Mouse (Mus musculus) midbrain, embryonic 11.5 days (tissue): Measurements from ENCODE around the gene Chid1. TPM values are rescaled to one million over a fixed set of nuclear protein-coding genes. Genes with fewer than 3 reads are reported as not detected.
A peak's percentile ranks its signal among the peaks of the same experiment; 100 is the strongest.
"Not testable (repeated sequence)": the region's sequence is repeated elsewhere in the genome, so short reads cannot be mapped to it uniquely, and the experiment has no call there.

Experiments used
- ATAC-seq: fragments of 200-750 bp; cut with Nextera tagmentation; 2 replicates; pipeline ENCODE4 v1.8.0; 2017; ENCODE audit warnings: moderate TSS enrichment, moderate library complexity; ENCODE audit not compliant: low FRiP score
- DNase-seq: peaks from one replicate; pipeline ENCODE4 v3.0.0; 2015; ENCODE audit warnings: low spot score; ENCODE audit errors: missing footprints
- H3K27ac ChIP-seq: fragments of 300-500 bp; sonication (generic); 2 replicates; pipeline ENCODE4 v1.5.1; 2014; ENCODE audit warnings: low read depth, low read length
- H3K27me3 ChIP-seq: fragments of 300-500 bp; sonication (generic); 2 replicates; pipeline ENCODE4 v1.6.1; 2014; ENCODE audit warnings: mild to moderate bottlenecking, low read length, moderate library complexity, mixed read lengths; ENCODE audit not compliant: control insufficient read depth, insufficient read depth
- H3K36me3 ChIP-seq: fragments of 300-500 bp; sonication (generic); 2 replicates; pipeline ENCODE4 v1.6.1; 2014; ENCODE audit warnings: mild to moderate bottlenecking, low read length, moderate library complexity, mixed read lengths; ENCODE audit not compliant: control insufficient read depth, insufficient read depth
- H3K4me1 ChIP-seq: fragments of 300-500 bp; sonication (generic); 2 replicates; pipeline ENCODE4 v1.6.1; 2014; ENCODE audit warnings: low read length; ENCODE audit not compliant: control insufficient read depth, insufficient read depth
- H3K4me2 ChIP-seq: fragments of 300-500 bp; sonication (generic); 2 replicates; pipeline ENCODE4 v1.6.1; 2014; ENCODE audit warnings: mild to moderate bottlenecking, moderate library complexity
- H3K4me3 ChIP-seq: fragments of 300-500 bp; sonication (generic); 2 replicates; pipeline ENCODE4 v1.5.1; 2014; ENCODE audit warnings: low read depth, low read length
- H3K9ac ChIP-seq: fragments of 300-500 bp; sonication (generic); 2 replicates; pipeline ENCODE4 v1.6.1; 2014; ENCODE audit warnings: low read length
- H3K9me3 ChIP-seq: fragments of 300-500 bp; sonication (generic); 2 replicates; pipeline ENCODE4 v1.6.1; 2016; ENCODE audit warnings: low read length; ENCODE audit not compliant: control insufficient read depth
- WGBS: fragments of 180-500 bp; shearing (Covaris S2); extraction: QIAGEN DNeasy Blood & Tissue Kit; methylation state at CpG from one replicate; pipeline ENCODE4 v1.1.7; 2014; 5-methylcytosine and 5-hydroxymethylcytosine counted together
- polyA plus RNA-seq: library from polyadenylated mRNA; unstranded; fragments of >200 nt; fragmentation: Nextera tagmentation; extraction: Ambion mirVana; gene quantifications from 2 replicates; pipeline ENCODE4 v1.2.1, GENCODE M21; 2014

Gene Chid1
- polyA plus RNA-seq, 1 experiment from 2014 or later, result 23.3 TPM

GRCm38 (mm10) chr7:141447110-141447991 is 92.3 kb downstream of the Chid1 start, which contains the start of gene Rplp2:
Rplp2 (plus strand) TSS chr7:141447370.
- Histone ChIP-seq H3K4me3 (peak within 1 kb of the TSS; percentile 83), H3K27me3 (no peaks in the 10 kb centered on the region), H3K36me3 (peaks cover 14% of the 10 kb centered on the region), H3K4me1 (peaks cover 22% of the 10 kb centered on the region), H3K4me2 (peak within 1 kb of the TSS; percentile 86), H3K9ac (peak within 1 kb of the TSS; percentile 91), H3K27ac (peak within 1 kb of the TSS; percentile 62), H3K9me3 (no peaks in the 10 kb centered on the region)
- ATAC-seq, result peak; percentile 91
- under 1% methylated on average over 63 of the region's 63 CpGs for WGBS
- DNase-seq, result peak; percentile 99

GRCm38 (mm10) chr7:141446374-141446773 is 93.3 kb downstream of the Chid1 start:
- H3K4me1 ChIP-seq, result peaks cover 22% of the 10 kb centered on the region
- not testable (repeated sequence) for H3K4me2 ChIP-seq, ATAC-seq, H3K9me3 ChIP-seq, H3K27ac ChIP-seq, H3K4me3 ChIP-seq, H3K9ac ChIP-seq, H3K27me3 ChIP-seq, DNase-seq
- peaks cover 14% of the 10 kb centered on the region for H3K36me3 ChIP-seq
- WGBS, result 92% methylated on average over 3 of the region's 3 CpGs

DNA sequence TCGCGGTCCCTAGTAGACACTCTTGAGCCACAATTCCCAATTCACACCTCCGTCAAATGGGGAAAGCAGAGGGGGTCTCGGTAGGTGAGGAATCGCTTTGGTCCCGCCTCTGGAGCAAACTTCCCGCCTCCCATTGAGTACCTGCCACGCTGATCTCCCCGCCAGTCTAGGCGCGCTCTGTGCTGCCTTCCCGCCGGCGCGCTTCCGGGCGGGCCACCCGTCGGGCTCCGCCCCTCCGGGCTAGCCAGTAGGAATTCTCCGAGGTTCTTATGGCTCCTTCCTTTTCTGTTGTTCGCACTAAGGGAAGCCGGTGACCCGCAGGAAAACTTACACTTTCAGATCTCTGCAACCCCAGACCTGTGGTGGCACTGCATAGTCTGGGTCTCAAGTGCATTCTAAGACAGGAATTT is 95.8 kb downstream of the Chid1 start, which contains the start of gene Pidd1:
Gene Pidd1 (minus strand): TSS at position 198 of the 410 bp plus-strand sequence.
- H3K27me3 ChIP-seq, result no peaks in the 10 kb centered on the region
- 1% methylated on average over 25 of the region's 25 CpGs for WGBS
- no peak within 1 kb of the TSS for H3K27ac ChIP-seq
- no peaks in the 10 kb centered on the region for H3K9me3 ChIP-seq
- peaks cover 19% of the 10 kb centered on the region for H3K4me1 ChIP-seq
- H3K4me3 ChIP-seq, result peak within 1 kb of the TSS; percentile 43
- H3K36me3 ChIP-seq, result peaks cover 5% of the 10 kb centered on the region; the same call in 1 of the 2 replicates
- H3K9ac ChIP-seq, result peak within 1 kb of the TSS; percentile 70
- ATAC-seq (peak; percentile 12; the same call in 1 of the 2 replicates), DNase-seq (peak; percentile 94)
- H3K4me2 ChIP-seq, result peak within 1 kb of the TSS; percentile 77

Other genes with a start within 250 kb of the Chid1 start
- gene Drd4, start 247.9 kb downstream of the Chid1 start, polyA plus RNA-seq, result 0.14 and 0.17 TPM in 2 replicates
- 61.6 and 66.9 TPM in 2 replicates for gene Deaf1, start 212.2 kb downstream of the Chid1 start, polyA plus RNA-seq
- gene Tmem80, start 212.1 kb downstream of the Chid1 start, polyA plus RNA-seq, result 31.4 and 34.4 TPM in 2 replicates
- gene Eps8l2, start 201.0 kb downstream of the Chid1 start, polyA plus RNA-seq, result 0.97 and 1.3 TPM in 2 replicates
- 386 and 400 TPM in 2 replicates for gene Taldo1, start 147.7 kb downstream of the Chid1 start, polyA plus RNA-seq
- 34.0 and 36.1 TPM in 2 replicates for gene Gatd1, start 125.7 kb downstream of the Chid1 start, polyA plus RNA-seq
- 5.8 and 5.9 TPM in 2 replicates for gene Cend1, start 110.4 kb downstream of the Chid1 start, polyA plus RNA-seq
- 31.2 and 31.9 TPM in 2 replicates for gene Slc25a22, start 102.0 kb downstream of the Chid1 start, polyA plus RNA-seq
- gene Pidd1, start 95.8 kb downstream of the Chid1 start, polyA plus RNA-seq, result 7.4 and 7.8 TPM in 2 replicates
- gene Rplp2, start 92.5 kb downstream of the Chid1 start, polyA plus RNA-seq, result 891 and 959 TPM in 2 replicates
- 12.7 and 14.0 TPM in 2 replicates for gene Pnpla2, start 84.7 kb downstream of the Chid1 start, polyA plus RNA-seq
- 2.7 and 5.3 TPM in 2 replicates for gene Cracr2b, start 78.8 kb downstream of the Chid1 start, polyA plus RNA-seq
- 32.5 and 36.6 TPM in 2 replicates for gene Cd151, start 72.5 kb downstream of the Chid1 start, polyA plus RNA-seq
- gene Polr2l, start 64.7 kb downstream of the Chid1 start, polyA plus RNA-seq, result 63.5 and 74.2 TPM in 2 replicates
- gene Tspan4, start 64.6 kb downstream of the Chid1 start, polyA plus RNA-seq, result 26.9 and 28.6 TPM in 2 replicates
- gene Ap2a2, start 22.3 kb upstream of the Chid1 start, polyA plus RNA-seq, result 76.6 and 81.1 TPM in 2 replicates
- 0.08 TPM in 2 replicates for gene Muc6, start 115.5 kb upstream of the Chid1 start, polyA plus RNA-seq
- gene Muc2, start 150.5 kb upstream of the Chid1 start, polyA plus RNA-seq, result not detected in 2 replicates
- not detected in 2 replicates for gene Muc5ac, start 249.1 kb upstream of the Chid1 start, polyA plus RNA-seq